Mouse (Mus musculus): Measurements from ENCODE around the gene Mymx. TPM values are rescaled to one million over a fixed set of nuclear protein-coding genes. Genes with fewer than 3 reads are reported as not detected.
A peak's percentile ranks its signal among the peaks of the same experiment; 100 is the strongest.

The Mymx gene
- polyA plus RNA-seq, 1 experiment = 0.61 TPM

GRCm38 (mm10) chr17:45619386-45620256 is 17.7 kb upstream of the Mymx start:
- Histone ChIP-seq H3K27me3 (ENCODE audit: control insufficient read depth, insufficient read depth, low read length) (no peaks in the 10 kb centered on the region), H3K4me1 (replicated peaks; ENCODE audit: control insufficient read depth, insufficient read depth, low read length) (peaks cover 21% of the 10 kb centered on the region), H3K36me3 (ENCODE audit: control insufficient read depth, insufficient read depth, low read length) (no peaks in the 10 kb centered on the region), H3K27ac (ENCODE audit: control insufficient read depth, insufficient read depth, low read length) (peak overlapping the region; percentile 98), H3K4me3 (ENCODE audit: control insufficient read depth, insufficient read depth, low read length) (peak overlapping the region; percentile 49)
- TF ChIP-seq CTCF (IDR thresholded peaks at IDR 0.05; ENCODE audit: borderline replicate concordance, control insufficient read depth, extremely low read depth, insufficient read depth, low read length, poor library complexity) = 0 out of 2 replicates have a peak, but pooled peaks have one; percentile 39
- 0 out of 2 replicates have a peak, but pooled peaks have one; percentile 9 for TF ChIP-seq POLR2A (IDR thresholded peaks at IDR 0.05; ENCODE audit: control insufficient read depth, extremely low read depth, insufficient read depth, low read length, poor library complexity)
- peak; percentile 57 for DNase-seq
- 2% methylated on average over 20 of the region's 20 CpGs for WGBS

GRCm38 (mm10) chr17:45618941-45619385 is 17.1 kb upstream of the Mymx start:
- TF ChIP-seq CTCF (IDR thresholded peaks at IDR 0.05; ENCODE audit: borderline replicate concordance, control insufficient read depth, extremely low read depth, insufficient read depth, low read length, poor library complexity) = no peak
- peak; percentile 55 for TF ChIP-seq POLR2A (IDR thresholded peaks at IDR 0.05; ENCODE audit: control insufficient read depth, extremely low read depth, insufficient read depth, low read length, poor library complexity)
- H3K36me3 ChIP-seq (ENCODE audit: control insufficient read depth, insufficient read depth, low read length) = no peaks in the 10 kb centered on the region
- DNase-seq = peak; percentile 71

GRCm38 (mm10) chr17:45617655-45618054 is 15.8 kb upstream of the Mymx start:
- Histone ChIP-seq H3K4me3 (ENCODE audit: control insufficient read depth, insufficient read depth, low read length) (no peak overlapping the region), H3K27me3 (ENCODE audit: control insufficient read depth, insufficient read depth, low read length) (no peaks in the 10 kb centered on the region), H3K36me3 (ENCODE audit: control insufficient read depth, insufficient read depth, low read length) (no peaks in the 10 kb centered on the region), H3K27ac (ENCODE audit: control insufficient read depth, insufficient read depth, low read length) (peak overlapping the region; percentile 56; the same call in 1 of the 2 replicates), H3K4me1 (replicated peaks; ENCODE audit: control insufficient read depth, insufficient read depth, low read length) (peaks cover 21% of the 10 kb centered on the region)
- DNase-seq = no peak
- 95% methylated on average over 6 of the region's 6 CpGs for WGBS
- TF ChIP-seq POLR2A (IDR thresholded peaks at IDR 0.05; ENCODE audit: control insufficient read depth, extremely low read depth, insufficient read depth, low read length, poor library complexity) = no peak
- no peak for TF ChIP-seq CTCF (IDR thresholded peaks at IDR 0.05; ENCODE audit: borderline replicate concordance, control insufficient read depth, extremely low read depth, insufficient read depth, low read length, poor library complexity)

More at GRCm38 (mm10) chr17:45618941-45619385, 17.1 kb upstream of the Mymx start:
- Histone ChIP-seq H3K4me3 (ENCODE audit: control insufficient read depth, insufficient read depth, low read length) (peak overlapping the region; percentile 49), H3K27me3 (ENCODE audit: control insufficient read depth, insufficient read depth, low read length) (no peaks in the 10 kb centered on the region), H3K27ac (ENCODE audit: control insufficient read depth, insufficient read depth, low read length) (peak overlapping the region; percentile 98), H3K4me1 (replicated peaks; ENCODE audit: control insufficient read depth, insufficient read depth, low read length) (peaks cover 21% of the 10 kb centered on the region)
- 8% methylated on average over 8 of the region's 8 CpGs for WGBS

GRCm38 (mm10) chr17:45616679-45617078 is 14.8 kb upstream of the Mymx start:
- peaks cover 21% of the 10 kb centered on the region for H3K4me1 ChIP-seq (replicated peaks; ENCODE audit: control insufficient read depth, insufficient read depth, low read length)
- 93% methylated on average over 3 of the region's 3 CpGs for WGBS
- no peak for DNase-seq
- no peak overlapping the region for H3K4me3 ChIP-seq (ENCODE audit: control insufficient read depth, insufficient read depth, low read length)
- no peaks in the 10 kb centered on the region for H3K27me3 ChIP-seq (ENCODE audit: control insufficient read depth, insufficient read depth, low read length)
- no peaks in the 10 kb centered on the region for H3K36me3 ChIP-seq (ENCODE audit: control insufficient read depth, insufficient read depth, low read length)
- H3K27ac ChIP-seq (ENCODE audit: control insufficient read depth, insufficient read depth, low read length) = no peak overlapping the region
- TF ChIP-seq CTCF (IDR thresholded peaks at IDR 0.05; ENCODE audit: borderline replicate concordance, control insufficient read depth, extremely low read depth, insufficient read depth, low read length, poor library complexity) = no peak
- no peak for TF ChIP-seq POLR2A (IDR thresholded peaks at IDR 0.05; ENCODE audit: control insufficient read depth, extremely low read depth, insufficient read depth, low read length, poor library complexity)

GRCm38 (mm10) chr17:45616046-45616650 is 14.2 kb upstream of the Mymx start:
- H3K36me3 ChIP-seq (ENCODE audit: control insufficient read depth, insufficient read depth, low read length) = no peaks in the 10 kb centered on the region
- no peak for DNase-seq
- H3K27ac ChIP-seq (ENCODE audit: control insufficient read depth, insufficient read depth, low read length) = no peak overlapping the region
- no peaks in the 10 kb centered on the region for H3K27me3 ChIP-seq (ENCODE audit: control insufficient read depth, insufficient read depth, low read length)
- TF ChIP-seq POLR2A (IDR thresholded peaks at IDR 0.05; ENCODE audit: control insufficient read depth, extremely low read depth, insufficient read depth, low read length, poor library complexity) (no peak), CTCF (IDR thresholded peaks at IDR 0.05; ENCODE audit: borderline replicate concordance, control insufficient read depth, extremely low read depth, insufficient read depth, low read length, poor library complexity) (no peak)
- 88% methylated on average over 4 of the region's 4 CpGs for WGBS
- H3K4me3 ChIP-seq (ENCODE audit: control insufficient read depth, insufficient read depth, low read length) = no peak overlapping the region
- peaks cover 16% of the 10 kb centered on the region for H3K4me1 ChIP-seq (replicated peaks; ENCODE audit: control insufficient read depth, insufficient read depth, low read length)

GRCm38 (mm10) chr17:45612921-45613320 is 11.0 kb upstream of the Mymx start:
- H3K27ac ChIP-seq (ENCODE audit: control insufficient read depth, insufficient read depth, low read length) = no peak overlapping the region
- peaks cover under 1% of the 10 kb centered on the region for H3K4me1 ChIP-seq (replicated peaks; ENCODE audit: control insufficient read depth, insufficient read depth, low read length)
- 70% methylated on average over 7 of the region's 7 CpGs for WGBS

More at GRCm38 (mm10) chr17:45612921-45613320, 11.0 kb upstream of the Mymx start:
- Histone ChIP-seq H3K36me3 (ENCODE audit: control insufficient read depth, insufficient read depth, low read length) (no peaks in the 10 kb centered on the region), H3K27me3 (ENCODE audit: control insufficient read depth, insufficient read depth, low read length) (no peaks in the 10 kb centered on the region), H3K4me3 (ENCODE audit: control insufficient read depth, insufficient read depth, low read length) (no peak overlapping the region)
- no peak for TF ChIP-seq CTCF (IDR thresholded peaks at IDR 0.05; ENCODE audit: borderline replicate concordance, control insufficient read depth, extremely low read depth, insufficient read depth, low read length, poor library complexity)
- no peak for TF ChIP-seq POLR2A (IDR thresholded peaks at IDR 0.05; ENCODE audit: control insufficient read depth, extremely low read depth, insufficient read depth, low read length, poor library complexity)
- no peak for DNase-seq
